Mouse (Mus musculus): Measurements from ENCODE around the gene Gm10490.

DNA sequence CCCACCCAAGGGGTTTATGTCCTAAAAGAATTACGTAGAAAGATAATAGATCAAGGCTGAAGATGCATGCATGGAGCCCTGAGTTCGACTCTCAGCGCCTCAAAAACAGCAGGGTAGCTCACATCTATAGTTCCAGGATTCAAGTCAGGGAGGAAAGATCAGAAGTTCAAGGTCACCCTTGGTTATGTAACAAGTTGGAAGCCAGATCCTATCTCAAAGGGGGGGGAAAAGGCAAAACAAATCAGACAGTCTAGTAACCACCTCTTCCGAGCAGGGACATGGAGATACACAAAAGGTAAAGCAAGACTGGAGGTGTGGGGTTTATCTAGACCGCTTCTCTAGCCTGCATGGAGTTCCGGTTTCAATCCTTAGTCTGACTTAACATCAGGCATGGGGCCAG is 16.9 kb downstream of the Gm10490 start:
- TF ChIP-seq MAFK (IDR thresholded peaks at IDR 0.05; ENCODE audit: insufficient read depth, low read depth, low read length) (no peak), ZC3H11A (IDR thresholded peaks at IDR 0.05; ENCODE audit: borderline replicate concordance, low read depth, low read length) (no peak), CHD2 (IDR thresholded peaks at IDR 0.05; ENCODE audit: low read depth, low read length) (no peak), ZNF384 (IDR thresholded peaks at IDR 0.05; ENCODE audit: low read depth, low read length) (no peak), HCFC1 (IDR thresholded peaks at IDR 0.05; ENCODE audit: borderline replicate concordance, insufficient read depth, low read length) (no peak)

Data from ES-E14 (cell line).